Mouse (Mus musculus): ENCODE measurements around the gene Slc19a3. TPM values are rescaled to one million over a fixed set of nuclear protein-coding genes. Genes with fewer than 3 reads are reported as not detected.

Slc19a3 gene
- total and polyA plus RNA-seq, 2 experiments from 2014 or later = 0.71 to 0.83 TPM

DNA sequence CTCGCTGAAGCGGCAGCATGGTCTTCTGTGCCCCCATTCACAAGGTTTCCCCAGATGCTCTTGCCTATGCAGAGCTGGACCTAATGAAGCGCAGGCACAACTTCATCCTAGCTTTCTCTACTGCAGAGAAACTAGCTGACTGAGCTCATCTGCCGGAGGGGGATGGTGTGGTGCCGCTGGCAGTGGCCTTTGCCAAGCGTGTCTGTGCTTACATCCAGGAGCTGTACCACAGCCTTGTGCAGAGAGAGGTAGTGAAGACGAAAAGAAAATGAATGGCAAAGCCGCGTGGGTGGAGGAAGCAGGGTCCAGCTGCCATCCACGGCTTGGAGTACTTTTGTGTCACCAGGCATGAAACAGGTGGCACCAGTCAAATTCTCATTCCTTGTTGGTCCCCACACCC is 29.0 kb upstream of the Slc19a3 start:
- H3K27ac ChIP-seq (ENCODE audit: low read depth, low read length) = no peak overlapping the region
- no peak for DNase-seq (ENCODE audit: low spot score)

DNA sequence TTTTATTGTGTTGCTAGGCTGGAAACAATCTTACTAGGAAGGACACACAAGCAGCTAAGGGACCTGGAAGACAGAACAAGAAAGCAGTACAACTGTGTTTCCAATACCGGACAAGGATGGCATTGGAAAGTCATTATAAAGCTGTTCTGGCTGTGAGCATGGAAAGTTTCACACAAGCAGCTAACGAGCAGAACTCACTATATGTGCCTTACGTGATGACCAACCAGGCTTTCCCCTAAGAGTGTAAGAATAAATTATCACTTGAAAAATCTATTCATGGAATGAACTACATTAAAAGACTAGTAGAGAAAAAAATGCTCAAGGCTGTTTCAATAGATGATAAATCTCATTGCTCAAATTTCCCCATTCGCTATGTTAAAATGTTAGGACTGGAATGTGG is 28.3 kb upstream of the Slc19a3 start:
- no peak for TF ChIP-seq CTCF (IDR thresholded peaks at IDR 0.05)
- Histone ChIP-seq H3K9ac (replicated peaks; ENCODE audit: low read length, poor library complexity, severe bottlenecking) (no peak overlapping the region), H3K4me2 (ENCODE audit: low read depth, low read length, poor library complexity, severe bottlenecking) (no peak overlapping the region), H3K27ac (ENCODE audit: low read depth, low read length) (no peak overlapping the region), H3K4me1 (ENCODE audit: insufficient read depth, low read length) (no peaks in the 10 kb centered on the region), H3K36me3 (ENCODE audit: insufficient read depth, low read length) (no peaks in the 10 kb centered on the region), H3K9me3 (ENCODE audit: low read length) (no peaks in the 10 kb centered on the region), H3K27me3 (ENCODE audit: insufficient read depth, low read length) (no peaks in the 10 kb centered on the region), H3K4me3 (ENCODE audit: low read depth, low read length) (no peak overlapping the region)
- 88% methylated on average over 4 of the region's 4 CpGs for WGBS
- DNase-seq (ENCODE audit: low spot score) (no peak), ATAC-seq (ENCODE audit: low FRiP score) (no peak)

More for the DNA sequence above, 29.0 kb upstream of the Slc19a3 start:
- Histone ChIP-seq H3K4me3 (ENCODE audit: low read depth, low read length) (no peak overlapping the region), H3K36me3 (ENCODE audit: insufficient read depth, low read length) (no peaks in the 10 kb centered on the region), H3K9ac (replicated peaks; ENCODE audit: low read length, poor library complexity, severe bottlenecking) (no peak overlapping the region), H3K4me2 (ENCODE audit: low read depth, low read length, poor library complexity, severe bottlenecking) (no peak overlapping the region), H3K9me3 (ENCODE audit: low read length) (no peaks in the 10 kb centered on the region), H3K27me3 (ENCODE audit: insufficient read depth, low read length) (no peaks in the 10 kb centered on the region), H3K4me1 (ENCODE audit: insufficient read depth, low read length) (no peaks in the 10 kb centered on the region)
- 90% methylated on average over 10 of the region's 10 CpGs for WGBS
- ATAC-seq (ENCODE audit: low FRiP score) = no peak
- TF ChIP-seq CTCF (IDR thresholded peaks at IDR 0.05) = no peak

DNA sequence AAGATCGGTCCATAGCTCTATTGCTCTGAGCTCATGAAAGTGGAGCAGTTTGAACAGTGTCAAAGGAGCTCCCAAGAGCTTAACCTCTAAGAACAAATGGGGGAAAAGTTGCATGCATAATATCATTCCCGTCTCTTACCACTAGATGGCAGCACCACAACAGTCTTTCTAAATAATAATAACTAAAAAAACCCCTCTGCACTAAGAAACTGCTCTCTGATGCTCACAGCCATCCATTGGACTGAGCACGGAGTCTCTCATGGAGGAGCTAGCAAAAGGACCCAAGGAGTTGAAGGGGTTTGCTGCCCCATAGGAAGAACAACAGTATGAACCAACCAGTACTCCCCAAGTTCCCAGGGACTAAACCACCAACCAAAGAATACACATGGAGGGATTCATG is 26.6 kb upstream of the Slc19a3 start:
- WGBS = 31% methylated on average over 3 of the region's 3 CpGs
- H3K4me1 ChIP-seq (ENCODE audit: insufficient read depth, low read length) = no peaks in the 10 kb centered on the region
- H3K9me3 ChIP-seq (ENCODE audit: low read length) = no peaks in the 10 kb centered on the region
- H3K27ac ChIP-seq (ENCODE audit: low read depth, low read length) = no peak overlapping the region
- peak; percentile 69 for TF ChIP-seq CTCF (IDR thresholded peaks at IDR 0.05)
- H3K27me3 ChIP-seq (ENCODE audit: insufficient read depth, low read length) = no peaks in the 10 kb centered on the region
- DNase-seq (ENCODE audit: low spot score) = peak; percentile 52
- no peak overlapping the region for H3K4me3 ChIP-seq (ENCODE audit: low read depth, low read length)
- ATAC-seq (ENCODE audit: low FRiP score) = no peak
- no peaks in the 10 kb centered on the region for H3K36me3 ChIP-seq (ENCODE audit: insufficient read depth, low read length)
- H3K4me2 ChIP-seq (ENCODE audit: low read depth, low read length, poor library complexity, severe bottlenecking) = no peak overlapping the region
- no peak overlapping the region for H3K9ac ChIP-seq (replicated peaks; ENCODE audit: low read length, poor library complexity, severe bottlenecking)

DNA sequence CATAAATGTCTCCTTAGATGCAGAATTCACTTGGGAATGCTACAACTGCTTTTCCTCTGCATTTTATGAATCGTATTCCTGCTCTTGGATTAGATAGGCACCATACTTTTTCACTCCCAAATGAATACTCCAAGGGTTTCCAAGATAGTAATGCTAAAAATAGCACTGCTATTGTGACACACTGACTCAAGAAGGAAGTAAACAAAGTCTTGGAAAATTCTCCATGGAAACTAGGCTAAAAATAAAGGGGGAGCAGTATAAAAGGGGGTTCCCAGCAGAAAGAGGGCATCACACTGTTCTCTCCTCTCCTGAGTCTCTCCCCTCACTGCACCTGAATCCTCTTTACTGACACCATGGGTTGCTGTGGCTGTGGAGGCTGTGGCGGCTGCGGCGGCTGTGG is 22.4 kb upstream of the Slc19a3 start, which contains the start of gene Krtap28-13:
Gene Krtap28-13 (plus strand): TSS at position 288 of the 400 bp plus-strand sequence.
- Histone ChIP-seq H3K27me3 (ENCODE audit: insufficient read depth, low read length) (no peaks in the 10 kb centered on the region), H3K4me2 (ENCODE audit: low read depth, low read length, poor library complexity, severe bottlenecking) (no peak within 1 kb of the TSS), H3K27ac (ENCODE audit: low read depth, low read length) (no peak within 1 kb of the TSS), H3K9ac (replicated peaks; ENCODE audit: low read length, poor library complexity, severe bottlenecking) (no peak within 1 kb of the TSS), H3K4me3 (ENCODE audit: low read depth, low read length) (no peak within 1 kb of the TSS), H3K9me3 (ENCODE audit: low read length) (no peaks in the 10 kb centered on the region), H3K4me1 (ENCODE audit: insufficient read depth, low read length) (no peaks in the 10 kb centered on the region), H3K36me3 (ENCODE audit: insufficient read depth, low read length) (no peaks in the 10 kb centered on the region)
- TF ChIP-seq CTCF (IDR thresholded peaks at IDR 0.05) = no peak
- no peak for ATAC-seq (ENCODE audit: low FRiP score)
- no peak for DNase-seq (ENCODE audit: low spot score)
- 92% methylated on average over 4 of the region's 4 CpGs for WGBS

DNA sequence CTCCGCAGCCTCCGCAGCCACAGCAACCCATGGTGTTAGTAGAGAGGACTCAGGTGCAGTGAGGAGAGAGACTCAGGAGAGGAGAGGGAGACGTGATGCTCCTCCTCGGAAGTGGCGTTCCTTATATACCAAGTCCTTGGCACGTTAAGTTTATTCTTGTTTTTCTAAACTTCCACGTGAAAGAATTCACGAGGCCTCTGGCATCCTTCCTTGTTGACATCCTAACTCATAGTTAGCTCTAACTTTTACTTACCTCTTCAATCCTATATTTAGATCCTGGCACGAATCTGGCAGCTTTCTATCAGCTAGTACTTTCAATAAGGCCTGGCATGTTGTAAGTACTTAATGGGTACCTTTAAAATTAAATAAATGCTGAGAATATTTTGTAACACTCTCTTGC is 21.0 kb upstream of the Slc19a3 start, which contains the start of gene A030005K14Rik:
Gene A030005K14Rik (minus strand): TSS at position 101 of the 400 bp plus-strand sequence.
- H3K4me1 ChIP-seq (ENCODE audit: insufficient read depth, low read length) = no peaks in the 10 kb centered on the region
- no peaks in the 10 kb centered on the region for H3K27me3 ChIP-seq (ENCODE audit: insufficient read depth, low read length)
- no peak for DNase-seq (ENCODE audit: low spot score)
- no peak within 1 kb of the TSS for H3K27ac ChIP-seq (ENCODE audit: low read depth, low read length)
- no peak for TF ChIP-seq CTCF (IDR thresholded peaks at IDR 0.05)
- no peak within 1 kb of the TSS for H3K4me3 ChIP-seq (ENCODE audit: low read depth, low read length)
- no peaks in the 10 kb centered on the region for H3K36me3 ChIP-seq (ENCODE audit: insufficient read depth, low read length)
- 90% methylated on average over 9 of the region's 9 CpGs for WGBS
- no peak within 1 kb of the TSS for H3K4me2 ChIP-seq (ENCODE audit: low read depth, low read length, poor library complexity, severe bottlenecking)
- H3K9ac ChIP-seq (replicated peaks; ENCODE audit: low read length, poor library complexity, severe bottlenecking) = no peak within 1 kb of the TSS
- no peaks in the 10 kb centered on the region for H3K9me3 ChIP-seq (ENCODE audit: low read length)
- ATAC-seq (ENCODE audit: low FRiP score) = no peak

DNA sequence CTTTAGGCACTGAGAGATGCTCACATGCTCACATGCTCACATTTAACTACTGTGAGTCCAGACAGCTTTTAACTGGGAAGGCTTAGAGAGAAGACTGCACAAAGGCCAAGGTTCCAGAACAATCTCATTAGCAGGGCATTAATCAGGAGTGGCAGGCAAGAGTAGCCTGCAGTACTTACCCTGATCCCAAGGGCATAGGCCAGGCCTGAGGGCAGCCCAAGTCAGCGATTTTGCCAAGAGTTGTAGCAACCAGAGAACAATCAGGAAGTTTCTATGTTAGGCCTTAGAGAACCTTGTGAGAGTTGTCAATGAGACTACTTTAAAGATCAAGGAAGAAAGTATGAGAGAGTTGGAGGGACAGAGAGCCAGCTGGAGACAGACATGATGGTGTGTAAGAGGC is 20.2 kb upstream of the Slc19a3 start:
- no peak overlapping the region for H3K27ac ChIP-seq (ENCODE audit: low read depth, low read length)
- TF ChIP-seq CTCF (IDR thresholded peaks at IDR 0.05) = no peak
- no peak overlapping the region for H3K4me2 ChIP-seq (ENCODE audit: low read depth, low read length, poor library complexity, severe bottlenecking)
- H3K9me3 ChIP-seq (ENCODE audit: low read length) = no peaks in the 10 kb centered on the region
- 0 out of 2 replicates have a peak, but pooled peaks have one; percentile 13 for ATAC-seq (ENCODE audit: low FRiP score)
- no peak for DNase-seq (ENCODE audit: low spot score)
- WGBS = 46% methylated on average over 1 of the region's 1 CpGs
- H3K4me1 ChIP-seq (ENCODE audit: insufficient read depth, low read length) = no peaks in the 10 kb centered on the region
- no peaks in the 10 kb centered on the region for H3K36me3 ChIP-seq (ENCODE audit: insufficient read depth, low read length)
- H3K27me3 ChIP-seq (ENCODE audit: insufficient read depth, low read length) = no peaks in the 10 kb centered on the region
- H3K4me3 ChIP-seq (ENCODE audit: low read depth, low read length) = no peak overlapping the region
- no peak overlapping the region for H3K9ac ChIP-seq (replicated peaks; ENCODE audit: low read length, poor library complexity, severe bottlenecking)
